Mouse (Mus musculus): Measurements from ENCODE around the gene Atf6.
A peak's percentile ranks its signal among the peaks of the same experiment; 100 is the strongest.

Atf6 gene

DNA sequence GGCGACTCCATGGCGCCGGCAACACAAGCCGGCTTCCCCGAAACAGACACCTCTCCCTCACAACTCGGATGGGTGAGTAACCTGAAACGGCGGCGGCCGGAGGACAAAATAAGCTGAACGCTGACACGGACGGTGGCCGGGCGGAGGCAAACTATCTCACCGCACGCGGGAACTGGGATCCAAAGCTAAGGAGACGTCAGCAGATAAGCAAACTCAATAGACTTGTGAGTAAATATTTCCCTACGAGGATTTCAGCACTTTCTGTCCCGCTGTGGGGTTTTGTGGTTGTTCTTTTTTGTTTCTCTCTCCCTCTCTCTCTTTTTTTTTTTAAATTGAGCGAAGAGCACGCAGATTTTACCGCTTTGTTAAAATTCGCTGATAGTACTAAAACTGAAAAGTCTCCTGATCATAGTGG lies at the start of gene Atf6:
Atf6 (minus strand) TSS at position 81 of the 415 bp plus-strand sequence.
- peak; percentile 88 for DNase-seq (ENCODE audit: low read depth, low spot score)

DNA sequence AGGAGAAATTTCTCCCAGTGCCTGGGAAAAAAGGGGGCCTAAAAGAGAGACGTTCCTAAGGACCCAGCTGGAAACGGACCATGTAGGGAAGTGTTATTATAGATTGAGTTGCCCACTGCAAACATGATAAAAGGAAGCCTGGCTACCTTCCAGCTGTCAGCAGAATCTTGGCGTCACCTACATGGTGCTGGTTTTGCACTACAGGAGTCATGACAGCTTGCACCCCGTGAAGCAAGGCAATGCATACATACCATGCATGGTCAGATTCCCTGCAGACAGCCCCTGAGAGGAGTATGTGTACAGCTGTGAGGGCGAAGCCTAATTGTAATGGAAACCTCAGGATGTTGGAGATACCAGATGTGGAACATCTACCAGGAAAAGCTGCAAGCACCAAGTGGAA lies 48.1 kb upstream of the Atf6 start:
- DNase-seq (ENCODE audit: low read depth, low spot score), result no peak

DNA sequence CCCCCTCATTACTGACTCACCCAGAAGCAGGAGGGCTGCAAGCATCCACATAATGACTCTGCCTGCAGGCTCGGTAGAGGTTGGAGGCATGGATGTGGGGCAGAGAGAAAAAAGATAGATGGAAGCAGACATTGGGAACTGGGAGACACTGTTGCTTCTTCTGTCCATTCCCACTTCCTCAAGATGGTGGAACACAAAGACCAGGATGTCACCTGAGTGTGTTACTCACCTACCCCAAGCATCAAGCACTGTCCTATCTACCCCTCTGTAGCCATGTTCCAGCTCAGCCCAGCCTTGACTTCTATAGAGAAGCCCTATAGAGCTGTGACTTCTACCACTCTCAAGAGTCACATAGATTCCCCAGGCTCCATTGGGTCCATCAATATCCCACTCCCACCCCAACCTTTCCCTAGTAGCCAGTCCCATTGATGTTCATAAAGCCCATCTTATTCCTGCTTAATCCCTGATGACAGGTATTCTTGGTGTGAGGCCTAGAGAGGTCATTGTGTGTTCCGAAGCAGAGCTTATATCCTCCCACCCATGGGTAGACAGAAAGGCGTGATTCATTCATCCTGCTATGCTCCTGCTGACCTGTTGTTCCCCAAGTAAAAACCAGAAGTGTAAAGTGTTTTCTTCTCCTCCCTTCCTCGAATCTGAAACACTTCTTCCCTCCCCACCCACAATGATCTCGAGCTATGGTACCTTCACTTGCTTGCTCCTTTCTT lies 45.5 kb upstream of the Atf6 start, which contains the start of gene Fcrlb:
Fcrlb (minus strand) TSS at position 51 of the 725 bp plus-strand sequence.
- DNase-seq (ENCODE audit: low read depth, low spot score), result no peak

DNA sequence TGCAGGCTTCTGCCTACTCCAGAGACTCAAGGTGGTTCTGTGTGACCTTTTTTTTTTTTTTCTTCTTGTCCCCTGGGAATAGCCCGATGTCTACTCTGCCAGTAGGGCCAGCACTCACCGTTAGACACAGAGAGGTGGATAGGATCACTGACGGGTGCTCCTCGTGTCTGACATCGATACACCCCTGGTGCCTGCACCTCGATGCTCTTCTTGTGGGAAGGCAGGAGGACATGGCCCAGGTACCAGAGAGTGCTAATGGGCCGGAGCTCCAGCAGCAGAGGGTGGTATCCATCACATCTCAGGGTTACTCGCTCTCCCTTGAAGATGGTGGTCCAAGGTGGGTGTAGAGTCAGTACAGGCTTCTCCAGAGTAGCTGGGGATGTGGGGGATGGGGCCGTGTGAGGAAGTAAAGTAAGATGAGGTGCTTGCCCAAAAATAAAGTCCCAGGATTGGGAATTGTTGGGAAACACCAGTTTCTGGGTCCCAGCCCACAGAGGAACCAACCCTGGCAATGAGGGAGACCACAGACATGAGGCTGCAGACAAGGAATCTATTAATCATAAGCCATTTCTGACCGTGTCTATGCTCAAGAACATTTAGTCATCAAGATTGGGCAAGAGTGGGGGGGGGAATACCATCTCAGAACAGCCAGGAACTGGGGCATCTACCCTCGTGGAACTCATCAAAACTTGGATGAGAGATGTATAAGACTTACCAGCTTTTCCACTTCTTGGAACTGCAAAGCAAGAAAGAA lies 44.5 kb upstream of the Atf6 start:
- no peak for DNase-seq (ENCODE audit: low read depth, low spot score)

DNA sequence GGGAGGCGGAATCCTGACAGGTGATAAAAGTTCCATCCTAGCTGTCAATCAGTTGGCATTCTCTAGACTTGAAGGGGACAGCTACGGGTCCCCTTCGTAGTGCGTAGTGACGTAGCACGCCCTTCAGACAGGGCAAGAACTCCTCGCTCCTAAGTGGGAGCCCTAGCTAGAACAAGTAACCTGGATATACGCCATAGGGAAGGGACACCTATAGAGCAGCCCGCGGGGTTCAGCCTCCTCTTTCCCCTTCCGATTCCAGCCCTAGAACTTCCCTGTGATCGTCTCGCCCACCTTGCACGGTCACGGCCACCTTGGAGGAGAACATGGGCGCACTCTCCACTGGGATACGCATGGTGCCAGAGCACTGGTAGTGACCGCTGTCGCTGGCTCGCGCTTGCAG lies 40.8 kb upstream of the Atf6 start:
- no peak for DNase-seq (ENCODE audit: low read depth, low spot score)

DNA sequence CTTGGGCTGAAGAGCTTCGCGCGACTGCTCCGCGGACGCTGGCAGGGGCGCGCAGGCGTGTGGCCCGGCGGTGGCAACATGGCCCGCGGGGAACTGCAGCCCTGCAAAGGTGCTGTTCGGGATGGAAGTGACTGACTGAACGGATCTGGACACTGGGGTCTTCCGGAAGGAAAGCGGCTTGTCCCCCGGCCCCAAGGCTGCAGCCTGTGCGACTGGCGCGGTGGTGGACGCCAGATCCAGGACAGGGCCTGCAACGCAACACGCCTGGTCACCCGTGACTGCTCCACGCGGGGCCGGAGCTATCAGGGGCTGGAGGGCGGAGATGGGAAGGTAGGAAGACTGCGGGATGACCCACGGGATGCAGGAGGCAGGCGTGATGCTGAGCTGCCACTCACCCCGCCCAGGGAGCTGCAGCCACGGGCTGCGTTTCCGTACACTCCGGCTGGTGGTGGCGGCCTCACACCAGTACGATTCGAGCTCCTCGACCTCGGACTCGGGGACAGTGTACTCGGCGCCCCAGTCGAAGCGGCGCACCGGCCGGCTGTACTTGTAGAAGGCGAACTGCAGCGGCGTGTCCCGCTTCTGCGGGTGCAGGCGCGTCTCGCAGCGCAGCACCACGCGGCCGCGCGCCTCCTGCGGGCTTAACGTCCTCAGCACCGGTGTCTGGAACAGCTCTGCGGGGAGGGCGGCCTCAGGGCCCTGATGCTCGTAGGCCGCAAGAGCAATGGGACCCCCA lies 40.1 kb upstream of the Atf6 start:
- DNase-seq (ENCODE audit: low read depth, low spot score), result no peak

DNA sequence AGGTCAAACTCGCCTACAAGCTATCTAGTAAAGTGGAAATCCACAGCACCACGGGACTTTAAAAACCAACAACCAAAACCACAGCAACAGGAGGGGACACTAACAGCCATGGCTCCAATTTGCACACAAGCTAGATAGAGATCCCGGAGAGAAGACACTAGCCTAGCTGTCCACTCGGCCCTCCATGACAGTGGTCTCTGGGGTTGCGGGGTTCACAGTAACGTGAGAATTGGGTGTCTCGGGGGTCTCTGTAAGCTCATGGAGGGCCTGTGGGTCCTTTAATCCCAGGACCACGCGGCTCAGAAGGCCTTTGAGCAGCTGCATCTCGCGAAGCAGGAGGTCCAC lies 39.5 kb upstream of the Atf6 start:
- DNase-seq (ENCODE audit: low read depth, low spot score), result no peak

DNA sequence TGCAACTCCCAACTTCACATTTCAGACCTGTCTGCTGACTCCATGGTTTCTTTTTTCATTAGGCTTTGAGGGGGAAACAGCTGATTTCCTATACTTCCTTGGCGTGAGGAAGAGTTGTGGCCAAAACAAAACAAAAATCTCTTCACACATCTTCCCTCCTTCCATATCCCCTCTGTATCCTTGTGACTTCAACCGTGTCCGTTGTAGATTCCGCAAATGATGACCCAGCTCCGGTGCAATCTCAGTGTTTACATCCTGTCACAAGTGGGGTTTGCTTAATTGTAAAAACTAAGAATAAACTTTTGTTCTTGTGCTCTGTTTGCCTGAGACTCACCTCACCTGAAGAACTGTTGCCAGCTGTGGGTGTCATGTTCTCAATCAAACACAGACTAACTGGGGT lies 35.9 kb upstream of the Atf6 start:
- no peak for DNase-seq (ENCODE audit: low read depth, low spot score)

DNA sequence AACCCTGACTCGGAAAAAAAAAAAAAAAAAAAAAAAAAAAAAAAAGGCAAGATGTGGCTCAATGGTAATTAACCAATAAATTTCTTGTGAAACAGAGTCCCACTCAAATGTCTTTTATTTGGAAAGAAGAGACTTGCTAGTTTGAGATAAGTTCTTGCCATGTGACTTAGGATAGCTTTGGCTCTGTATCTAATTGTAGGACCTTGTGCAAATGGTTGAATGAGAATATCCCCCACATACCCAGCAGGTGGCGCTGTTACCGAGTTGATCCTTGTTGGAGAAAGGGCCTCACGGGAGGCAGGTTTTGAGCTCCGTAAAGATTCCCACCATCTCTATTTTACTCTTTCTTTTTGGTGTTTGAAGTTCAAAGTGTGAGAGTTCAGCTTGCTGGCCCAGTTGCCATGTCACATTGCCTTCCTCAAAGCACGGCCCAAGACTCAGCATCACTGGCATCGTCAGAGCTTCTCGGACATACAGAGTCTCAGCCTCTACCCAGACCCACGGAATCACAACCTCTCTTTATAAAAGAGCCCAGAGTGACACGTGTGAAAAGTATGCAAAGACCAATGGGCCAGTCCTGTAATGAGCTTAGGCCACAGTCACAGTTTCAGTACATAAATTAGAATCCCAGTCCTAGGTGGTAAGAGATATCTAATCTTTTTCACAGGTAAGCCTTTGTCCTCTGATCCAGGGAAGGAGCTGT lies 34.1 kb upstream of the Atf6 start:
- DNase-seq (ENCODE audit: low read depth, low spot score), result peak; percentile 76

DNA sequence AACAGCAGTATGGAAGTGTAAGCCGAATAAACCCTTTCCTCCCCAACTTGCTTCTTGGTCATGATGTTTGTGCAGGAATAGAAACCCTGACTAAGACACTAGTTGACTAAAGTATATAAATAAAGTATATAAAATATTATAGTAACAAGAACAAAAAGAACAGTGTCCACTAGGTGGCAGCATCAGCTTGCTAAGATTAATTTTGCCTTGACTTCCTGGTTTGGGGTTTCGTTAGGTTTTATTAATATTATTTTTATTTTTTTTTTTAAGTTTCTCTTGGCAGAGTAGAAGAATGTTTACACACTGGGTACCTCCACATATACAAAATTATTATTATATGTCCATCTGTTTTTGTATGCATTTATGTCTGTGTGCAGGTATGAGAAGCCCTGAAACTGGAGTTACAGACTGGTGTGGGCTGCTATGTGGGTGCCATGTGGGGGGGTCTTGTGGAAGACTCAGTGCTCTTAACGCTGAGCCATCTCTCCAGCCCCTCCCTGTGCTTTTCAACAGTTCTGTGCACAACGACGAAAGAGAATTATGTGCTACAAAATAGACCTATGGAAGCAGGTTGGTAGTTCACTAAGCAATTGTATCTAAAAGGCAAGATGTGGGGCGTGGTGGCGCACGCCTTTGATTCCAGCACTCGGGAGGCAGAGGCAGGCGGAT lies 33.4 kb upstream of the Atf6 start:
- DNase-seq (ENCODE audit: low read depth, low spot score), result peak; percentile 68

DNA sequence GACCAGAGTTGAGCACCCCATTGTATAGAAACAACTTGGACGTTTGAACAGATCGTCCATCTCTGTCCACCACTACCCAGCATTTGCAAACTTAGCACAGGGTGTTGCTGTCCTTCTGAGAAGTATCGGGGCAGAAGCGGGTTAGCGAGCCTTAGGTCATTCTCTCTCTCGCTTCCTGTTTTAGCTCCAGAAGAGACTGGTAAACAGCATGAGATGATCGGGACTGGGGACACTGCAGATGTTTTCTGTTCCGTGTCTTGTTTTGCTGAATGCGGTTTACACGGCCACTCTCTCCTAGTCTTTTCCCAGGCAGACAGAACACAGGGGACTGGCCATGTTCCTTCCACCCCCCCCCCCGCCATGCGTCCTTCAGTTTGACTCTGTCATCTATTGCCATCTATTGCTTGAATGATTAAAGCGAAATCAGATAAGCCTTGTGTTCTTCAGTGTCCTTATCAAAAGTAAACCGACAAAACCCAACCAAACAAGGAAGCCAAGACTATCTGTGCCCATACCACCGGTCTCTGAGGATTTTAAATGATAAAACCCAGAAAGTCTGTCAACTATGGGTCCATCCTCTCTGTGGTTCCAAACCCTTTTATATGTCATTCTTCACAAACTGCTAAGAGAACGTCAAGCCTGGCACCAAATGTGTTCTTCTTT lies 31.0 kb upstream of the Atf6 start:
- no peak for DNase-seq (ENCODE audit: low read depth, low spot score)

DNA sequence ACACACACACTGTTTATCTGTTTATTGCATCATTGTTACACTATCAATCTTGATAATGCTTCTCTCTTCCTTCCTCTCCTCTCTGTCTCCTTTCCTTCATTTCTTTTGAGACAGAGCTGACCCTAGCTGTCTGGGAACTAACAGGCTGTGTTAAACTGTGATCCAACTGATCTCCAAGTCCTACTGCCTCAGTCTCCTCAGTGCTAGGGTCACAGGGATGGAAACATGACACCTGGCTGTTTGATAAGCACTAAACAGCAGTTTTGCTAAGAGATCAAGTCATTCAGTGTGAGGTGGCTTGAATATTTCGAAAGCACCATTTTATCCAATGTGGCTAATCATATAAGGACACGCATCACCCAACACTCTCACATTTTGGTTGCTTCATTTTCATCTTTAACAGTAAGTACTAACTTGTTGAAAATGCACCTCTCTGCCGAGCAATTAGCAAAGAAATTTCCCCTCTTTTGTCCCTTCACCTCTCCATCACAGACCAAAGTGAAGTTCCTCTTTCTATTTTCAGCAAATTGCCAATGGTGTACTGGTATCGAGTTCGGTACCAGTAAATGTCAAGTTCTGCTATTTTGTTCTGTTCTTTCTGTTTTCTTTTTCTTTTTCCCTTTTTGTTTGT lies 29.2 kb upstream of the Atf6 start:
- DNase-seq (ENCODE audit: low read depth, low spot score), result no peak

DNA sequence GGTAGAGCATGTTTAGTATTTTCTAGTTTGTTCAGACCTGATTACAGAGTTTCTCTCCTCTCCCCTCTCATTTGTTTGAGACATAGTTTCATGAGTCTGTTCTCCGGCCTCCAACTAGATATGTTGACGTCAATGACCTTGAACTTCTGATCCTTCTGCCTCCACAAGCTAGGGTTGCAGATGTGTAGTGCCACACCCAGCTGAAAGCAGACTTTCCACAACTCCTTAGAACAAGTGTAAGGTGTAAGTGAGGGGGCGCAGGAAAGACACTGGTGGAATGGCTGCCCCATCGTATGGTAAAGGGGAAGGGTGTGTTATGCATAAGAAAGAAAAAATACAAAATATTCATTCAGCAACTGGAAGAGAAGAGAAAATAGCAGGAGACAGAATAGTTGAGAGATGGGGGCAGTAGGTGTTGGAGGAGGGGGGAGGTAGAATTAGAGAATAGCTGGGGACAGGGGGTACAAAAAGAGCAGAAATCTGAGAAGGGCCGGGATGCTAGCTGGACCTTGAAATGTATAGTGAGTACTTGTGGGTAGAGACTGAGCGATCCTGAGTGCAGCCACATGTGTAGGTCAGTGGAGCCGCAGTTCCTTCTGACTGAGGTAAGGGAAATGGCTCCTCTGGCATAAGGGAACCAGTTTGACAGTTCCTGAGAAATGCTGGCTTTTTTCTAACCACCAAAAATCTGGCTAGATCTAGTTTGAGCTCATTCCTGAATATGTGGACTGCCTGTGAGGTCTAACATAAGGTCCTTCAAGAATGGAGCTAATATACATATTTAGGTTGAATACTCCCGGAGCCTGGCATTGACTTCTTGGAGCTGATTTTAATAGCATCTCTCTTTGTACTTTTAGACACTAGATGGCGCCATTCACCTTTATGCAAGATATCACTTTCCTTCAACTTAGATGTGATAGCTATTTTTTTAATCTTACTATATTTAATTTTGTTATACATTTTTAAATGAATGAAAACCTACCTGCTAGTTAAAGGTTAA lies 27.3 kb upstream of the Atf6 start:
- DNase-seq (ENCODE audit: low read depth, low spot score), result peak; percentile 61

DNA sequence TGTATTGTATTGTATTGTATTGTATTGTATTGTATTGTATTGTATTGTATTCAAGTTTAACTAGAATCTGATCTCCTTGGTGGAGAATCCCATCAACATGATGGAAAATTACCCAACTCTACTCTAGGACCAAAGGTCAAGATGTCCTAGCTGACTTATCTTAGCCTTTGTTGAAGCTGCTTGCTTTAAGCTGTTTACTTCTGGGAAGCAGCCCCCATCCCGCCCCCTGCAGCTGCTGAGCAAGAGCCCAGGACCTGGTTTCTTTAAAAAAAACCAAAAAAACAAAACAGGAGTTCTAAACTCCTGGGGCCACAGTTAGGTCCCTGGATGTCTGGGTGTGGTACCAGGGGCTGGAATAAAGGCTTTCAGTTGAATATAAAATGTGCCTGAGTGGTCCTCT lies 24.7 kb upstream of the Atf6 start:
- no peak for DNase-seq (ENCODE audit: low read depth, low spot score)

DNA sequence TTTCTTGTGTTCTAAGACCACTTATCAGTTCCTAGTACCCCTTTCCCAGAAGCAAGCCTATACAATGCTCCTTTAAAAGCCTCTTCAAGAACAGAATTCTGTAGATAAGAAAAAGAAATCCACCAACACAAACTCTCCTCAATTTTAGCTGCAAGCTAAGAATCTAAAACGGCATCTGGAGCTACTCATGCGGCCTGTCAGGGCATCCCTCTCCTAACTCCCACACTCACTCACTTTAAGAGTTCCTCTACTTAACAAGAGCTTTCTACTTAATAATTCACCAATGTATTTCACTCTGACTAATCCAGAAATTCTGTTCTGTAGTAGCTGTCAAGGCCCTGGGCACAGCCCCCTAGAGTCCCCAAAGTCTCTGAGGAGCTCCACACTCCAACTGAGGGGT lies 24.1 kb upstream of the Atf6 start:
- DNase-seq (ENCODE audit: low read depth, low spot score), result no peak

DNA sequence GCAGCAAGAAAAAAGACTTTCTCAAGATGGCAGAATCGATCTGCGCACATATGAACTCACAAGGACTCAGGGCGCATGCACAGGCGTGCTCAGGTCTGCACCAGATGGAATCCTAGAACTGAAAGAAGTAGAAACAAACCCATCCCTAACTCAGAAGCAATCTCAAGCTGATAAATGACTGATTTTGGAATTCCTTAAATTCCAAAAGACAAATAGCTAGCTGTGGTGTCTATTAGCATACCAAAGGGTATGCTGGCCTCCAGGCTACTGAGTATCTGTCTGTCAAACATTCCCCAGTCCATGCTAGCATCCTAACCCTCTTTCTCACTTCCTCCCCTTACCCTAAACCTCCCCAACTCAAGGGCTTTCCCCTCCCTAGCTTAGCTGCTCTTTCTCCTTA lies 21.7 kb upstream of the Atf6 start:
- no peak for DNase-seq (ENCODE audit: low read depth, low spot score)

DNA sequence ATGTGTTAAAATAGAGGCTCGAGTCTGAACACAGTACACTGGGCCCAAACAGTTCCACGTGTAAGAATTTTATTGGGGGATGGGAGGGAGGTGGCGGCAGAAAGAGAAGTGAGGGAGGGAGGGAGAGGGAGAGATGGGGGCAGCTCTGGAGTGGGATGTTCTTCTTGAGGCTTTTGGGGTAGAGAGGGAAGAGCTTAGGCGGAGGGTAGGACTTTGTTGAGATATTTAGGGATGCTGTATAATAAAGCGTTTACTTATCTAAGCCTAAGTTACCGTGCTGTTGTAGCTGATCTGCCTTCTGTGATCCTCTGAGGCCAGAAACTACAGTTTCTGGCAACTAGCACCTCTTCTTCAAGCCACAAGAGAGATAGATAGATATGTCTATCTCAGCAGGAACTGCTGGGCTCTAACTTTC lies 18.5 kb upstream of the Atf6 start:
- no peak for DNase-seq (ENCODE audit: low read depth, low spot score)

DNA sequence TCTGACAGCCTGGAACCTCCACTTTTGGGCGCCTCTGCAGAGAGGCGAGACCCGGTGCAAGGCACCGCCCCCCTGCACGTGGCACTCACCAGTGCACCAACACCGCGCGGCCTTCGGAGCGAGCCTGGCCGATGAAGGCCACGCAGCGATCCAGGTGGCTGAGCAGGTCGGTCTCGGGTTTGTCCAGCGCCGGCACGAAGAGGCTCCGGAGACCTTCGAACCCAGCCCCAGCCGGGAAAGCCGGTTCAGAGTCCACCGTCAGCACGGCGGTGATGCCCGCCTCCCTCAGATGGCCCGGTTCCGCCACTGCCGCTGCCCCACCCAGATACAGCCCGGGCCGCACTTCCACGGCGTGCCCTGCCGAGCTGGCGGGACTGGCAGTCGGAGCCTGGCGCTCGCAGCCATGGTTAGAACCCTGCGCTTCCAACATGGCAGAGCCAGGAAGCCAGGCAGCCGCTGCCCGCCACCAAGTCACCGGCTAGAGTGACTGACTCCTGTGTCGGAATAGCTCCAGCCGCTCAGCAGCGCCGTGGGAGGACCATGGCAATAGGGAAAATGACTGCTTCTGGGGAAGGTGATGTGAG lies 17.5 kb upstream of the Atf6 start, which contains the start of the genes Gm26620 and Dusp12:
Gm26620 (plus strand) TSS at position 88 of the 584 bp plus-strand sequence.
Dusp12 (minus strand) TSS at position 563 of the 584 bp plus-strand sequence.
- DNase-seq (ENCODE audit: low read depth, low spot score), result peak; percentile 90

DNA sequence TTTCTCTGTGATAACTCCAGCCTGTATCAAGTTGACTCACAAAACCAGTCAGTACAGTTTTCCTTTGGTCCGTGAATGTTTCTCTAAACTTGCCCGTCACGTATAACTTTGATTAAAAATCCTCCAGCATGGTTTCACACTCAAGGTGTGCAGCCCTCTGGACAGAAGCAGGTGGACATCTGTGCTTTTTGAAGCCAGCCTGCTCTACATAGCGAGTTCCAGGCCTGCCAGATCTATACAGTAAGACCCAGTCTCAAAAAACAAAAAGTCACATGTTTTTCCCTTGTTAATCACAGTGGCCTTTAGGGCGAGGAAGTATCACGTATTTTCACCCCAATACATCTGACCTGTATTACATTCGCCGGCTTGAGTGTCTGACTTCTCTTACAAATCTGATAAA lies 16.8 kb upstream of the Atf6 start:
- no peak for DNase-seq (ENCODE audit: low read depth, low spot score)

All from CD4-positive helper T cell, adult 2 months (primary cell).